Mouse (Mus musculus): ENCODE measurements around the gene Ttn. TPM values are rescaled to one million over a fixed set of nuclear protein-coding genes. Genes with fewer than 3 reads are reported as not detected.

The Ttn gene
- total and polyA plus RNA-seq, 3 experiments: under 0.01 to 0.03 TPM; not detected in 1

GRCm38 (mm10) chr2:76928816-76929215, 53.5 kb downstream of the Ttn start:
- Histone ChIP-seq H3K36me3 (ENCODE audit: control insufficient read depth in 1 of 2, insufficient read depth in 2 of 2, low read length in 2 of 2) (no peaks in the 10 kb centered on the region), H3K9me3 (replicated peaks; ENCODE audit: insufficient read depth, low read length) (no peaks in the 10 kb centered on the region), H3K4me3 (ENCODE audit: control insufficient read depth in 1 of 2, insufficient read depth in 1 of 2, low read depth in 2 of 2, low read length in 2 of 2) (no peak overlapping the region), H3K27ac (ENCODE audit: control insufficient read depth, low read depth, low read length) (no peak overlapping the region), H3K9ac (ENCODE audit: control insufficient read depth, low read depth, low read length, poor library complexity, severe bottlenecking) (no peak overlapping the region), H3K4me1 (ENCODE audit: control insufficient read depth in 1 of 2, insufficient read depth in 2 of 2, low read length in 2 of 2) (peaks cover 0 to 3% of the 10 kb centered on the region in 2 experiments; a peak in 1 of 4 replicates), H3K79me2 (ENCODE audit: control insufficient read depth, insufficient read depth, low read length, poor library complexity) (no peaks in the 10 kb centered on the region), H3K27me3 (ENCODE audit: control insufficient read depth in 1 of 2, insufficient read depth in 2 of 2, low read length in 2 of 2) (no peaks in the 10 kb centered on the region)
- no peak for TF ChIP-seq ZC3H11A (IDR thresholded peaks at IDR 0.05; ENCODE audit: low read depth, low read length)
- TF ChIP-seq CHD1 (IDR thresholded peaks at IDR 0.05; ENCODE audit: low read depth, low read length): no peak
- TF ChIP-seq POLR2AphosphoS2 (IDR thresholded peaks at IDR 0.05; ENCODE audit: low read length): no peak
- no peak for TF ChIP-seq RCOR1 (IDR thresholded peaks at IDR 0.05; ENCODE audit: low read depth, low read length)
- no peak for TF ChIP-seq NELFE (IDR thresholded peaks at IDR 0.05; ENCODE audit: low read depth, low read length)
- TF ChIP-seq CTCF (IDR thresholded peaks at IDR 0.05 in 2 of 3, conservative IDR thresholded peaks at IDR 0.05 in 1 of 3; ENCODE audit: control insufficient read depth in 1 of 3, insufficient read depth in 1 of 3, low read depth in 2 of 3, low read length in 3 of 3, poor library complexity in 1 of 3, severe bottlenecking in 1 of 3): no peak
- no peak for TF ChIP-seq ELF1 (IDR thresholded peaks at IDR 0.05; ENCODE audit: low read depth, low read length)
- TF ChIP-seq TCF12 (IDR thresholded peaks at IDR 0.05; ENCODE audit: low read depth, low read length): no peak
- TF ChIP-seq MAFK (IDR thresholded peaks at IDR 0.05; ENCODE audit: borderline replicate concordance, low read depth, low read length): no peak
- no peak for TF ChIP-seq TAL1 (IDR thresholded peaks at IDR 0.05; ENCODE audit: low read length)
- TF ChIP-seq RAD21 (IDR thresholded peaks at IDR 0.05; ENCODE audit: low read depth, low read length): no peak
- TF ChIP-seq MYB (IDR thresholded peaks at IDR 0.05; ENCODE audit: low read depth, low read length): no peak
- no peak for TF ChIP-seq HCFC1 (IDR thresholded peaks at IDR 0.05; ENCODE audit: low read depth, low read length)
- TF ChIP-seq MAX (IDR thresholded peaks at IDR 0.05; ENCODE audit: low read length): no peak
- no peak for TF ChIP-seq POLR2A (IDR thresholded peaks at IDR 0.05; ENCODE audit: control insufficient read depth in 1 of 2, insufficient read depth in 1 of 2, low read depth in 1 of 2, low read length in 2 of 2, poor library complexity in 1 of 2)
- no peak for TF ChIP-seq MYC (IDR thresholded peaks at IDR 0.05; ENCODE audit: low read depth, low read length)
- TF ChIP-seq NRF1 (IDR thresholded peaks at IDR 0.05; ENCODE audit: insufficient read depth, low read depth, low read length, poor library complexity, severe bottlenecking): no peak
- TF ChIP-seq MEF2A (IDR thresholded peaks at IDR 0.05; ENCODE audit: extremely low read depth, insufficient replicate concordance, low read depth, low read length, poor library complexity, severe bottlenecking): no peak
- no peak for DNase-seq (ENCODE audit: low read depth, low spot score)

- Histone ChIP-seq H3K9ac (ENCODE audit: control insufficient read depth, low read depth, low read length, poor library complexity, severe bottlenecking) (no peak overlapping the region), H3K4me1 (ENCODE audit: control insufficient read depth in 1 of 2, insufficient read depth in 2 of 2, low read length in 2 of 2) (peaks cover 0 to 3% of the 10 kb centered on the region in 2 experiments; a peak in 1 of 4 replicates), H3K79me2 (ENCODE audit: control insufficient read depth, insufficient read depth, low read length, poor library complexity) (no peaks in the 10 kb centered on the region), H3K4me3 (ENCODE audit: control insufficient read depth in 1 of 2, insufficient read depth in 1 of 2, low read depth in 2 of 2, low read length in 2 of 2) (no peak overlapping the region), H3K27ac (ENCODE audit: control insufficient read depth, low read depth, low read length) (no peak overlapping the region), H3K9me3 (replicated peaks; ENCODE audit: insufficient read depth, low read length) (no peaks in the 10 kb centered on the region), H3K36me3 (ENCODE audit: control insufficient read depth in 1 of 2, insufficient read depth in 2 of 2, low read length in 2 of 2) (no peaks in the 10 kb centered on the region), H3K27me3 (ENCODE audit: control insufficient read depth in 1 of 2, insufficient read depth in 2 of 2, low read length in 2 of 2) (no peaks in the 10 kb centered on the region)
- DNase-seq (ENCODE audit: low read depth, low spot score): peak; percentile 41
- TF ChIP-seq EP300 (IDR thresholded peaks at IDR 0.05; ENCODE audit: low read depth in 1 of 2, low read length in 2 of 2): peak in 1 of 2 experiments; percentile 34; a peak in 2 of 4 replicates
- TF ChIP-seq RAD21 (IDR thresholded peaks at IDR 0.05; ENCODE audit: low read depth, low read length): no peak
- TF ChIP-seq NELFE (IDR thresholded peaks at IDR 0.05; ENCODE audit: low read depth, low read length): no peak
- TF ChIP-seq ZKSCAN1 (IDR thresholded peaks at IDR 0.05; ENCODE audit: low read depth, low read length): no peak
- no peak for TF ChIP-seq CTCF (IDR thresholded peaks at IDR 0.05 in 2 of 3, conservative IDR thresholded peaks at IDR 0.05 in 1 of 3; ENCODE audit: control insufficient read depth in 1 of 3, insufficient read depth in 1 of 3, low read depth in 2 of 3, low read length in 3 of 3, poor library complexity in 1 of 3, severe bottlenecking in 1 of 3)
- TF ChIP-seq MEF2A (IDR thresholded peaks at IDR 0.05; ENCODE audit: extremely low read depth, insufficient replicate concordance, low read depth, low read length, poor library complexity, severe bottlenecking): no peak
- no peak for TF ChIP-seq ELF1 (IDR thresholded peaks at IDR 0.05; ENCODE audit: low read depth, low read length)
- TF ChIP-seq USF1 (IDR thresholded peaks at IDR 0.05; ENCODE audit: low read depth, low read length): peak; percentile 22; the same call in 1 of the 2 replicates
- TF ChIP-seq GABPA (IDR thresholded peaks at IDR 0.05; ENCODE audit: low read depth, low read length): no peak
- no peak for TF ChIP-seq ZC3H11A (IDR thresholded peaks at IDR 0.05; ENCODE audit: low read depth, low read length)
- no peak for TF ChIP-seq TCF12 (IDR thresholded peaks at IDR 0.05; ENCODE audit: low read depth, low read length)
- TF ChIP-seq USF2 (IDR thresholded peaks at IDR 0.05; ENCODE audit: borderline replicate concordance in 1 of 2, insufficient read depth in 1 of 2, low read depth in 1 of 2, low read length in 2 of 2): no peak
- TF ChIP-seq HCFC1 (IDR thresholded peaks at IDR 0.05; ENCODE audit: low read depth, low read length): no peak
- peak; percentile 35 for TF ChIP-seq GATA1 (IDR thresholded peaks at IDR 0.05; ENCODE audit: low read depth, low read length)
- no peak for TF ChIP-seq ETS1 (IDR thresholded peaks at IDR 0.05; ENCODE audit: low read depth, low read length)
- no peak for TF ChIP-seq SIN3A (IDR thresholded peaks at IDR 0.05; ENCODE audit: low read length)
- no peak for TF ChIP-seq MAX (IDR thresholded peaks at IDR 0.05; ENCODE audit: low read length)
- no peak for TF ChIP-seq POLR2AphosphoS5 (IDR thresholded peaks at IDR 0.05; ENCODE audit: borderline replicate concordance, low read depth, low read length)
- TF ChIP-seq RCOR1 (IDR thresholded peaks at IDR 0.05; ENCODE audit: low read depth, low read length): no peak
Measured at GRCm38 (mm10) chr2:76928298-76928697, 54.0 kb downstream of the Ttn start.

All from MEL (cell line).